Mouse (Mus musculus): ENCODE results near the gene Bms1. TPM values are rescaled to one million over a fixed set of nuclear protein-coding genes. Genes with fewer than 3 reads are reported as not detected.
A peak's percentile ranks its signal among the peaks of the same experiment; 100 is the strongest.

Gene Bms1
- total and polyA plus RNA-seq, 3 experiments: 1.4 to 26.2 (median 25.6) TPM

DNA sequence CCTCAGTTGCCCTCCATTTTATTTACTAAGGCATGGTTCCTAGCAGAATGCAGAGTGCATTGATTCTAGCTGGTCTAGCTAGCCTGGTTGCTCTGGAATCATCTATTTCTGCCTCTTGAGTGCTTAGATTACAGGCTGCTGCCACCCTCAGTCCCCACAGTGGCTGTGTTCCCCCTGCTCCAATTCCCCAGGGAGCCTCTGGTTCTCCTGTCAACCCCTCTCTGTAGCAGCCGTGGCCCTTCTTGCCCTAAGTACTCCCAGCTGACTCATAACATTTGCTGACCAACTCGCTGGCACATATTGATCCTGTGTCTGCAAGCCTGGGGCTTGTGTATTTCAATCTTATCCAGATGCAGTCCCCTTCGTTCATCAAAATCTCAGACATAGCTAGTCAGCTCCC is 53.1 kb downstream of the Bms1 start:
- DNase-seq: peak; percentile 17

DNA sequence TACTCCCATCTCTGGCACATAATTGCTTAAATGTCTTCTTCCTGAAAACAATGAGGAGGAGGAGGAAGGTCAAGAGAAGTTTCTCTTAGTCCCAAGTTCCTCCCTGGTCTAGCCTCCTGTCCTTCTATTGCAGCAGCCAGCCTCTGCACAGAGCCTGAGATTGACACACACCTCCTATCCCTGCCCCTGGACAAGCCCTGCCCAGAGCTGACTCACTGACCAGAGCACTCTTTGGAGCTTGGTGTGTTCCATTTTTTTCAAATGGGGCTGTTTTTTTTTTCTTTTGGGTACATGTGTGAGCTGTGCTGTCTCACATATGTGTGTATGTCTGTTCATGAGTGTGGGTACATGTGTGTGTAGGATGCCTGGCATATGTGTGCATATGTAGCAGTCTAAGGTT is 53.5 kb downstream of the Bms1 start:
- DNase-seq: no peak

DNA sequence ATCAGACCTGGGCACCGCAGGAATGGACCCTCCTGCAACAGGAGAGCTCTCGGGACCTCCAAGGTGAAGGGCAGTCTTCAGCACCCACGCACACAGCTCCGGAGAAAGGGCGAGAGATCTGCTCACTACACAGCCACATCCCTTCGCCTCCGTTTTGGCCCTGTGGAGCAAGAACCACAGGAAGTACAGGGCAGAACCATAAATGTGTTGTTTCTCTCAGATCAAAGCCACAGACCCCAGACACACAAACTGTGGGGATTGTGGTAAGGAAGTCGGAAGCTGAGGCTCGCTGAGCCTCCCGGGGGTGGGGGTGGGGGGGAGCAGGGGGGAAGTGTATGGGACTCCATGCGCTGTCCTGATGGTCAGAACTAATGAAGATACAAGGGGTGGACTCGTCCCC is 68.9 kb downstream of the Bms1 start:
- DNase-seq: no peak

GRCm38 (mm10) chr6:118348186-118348585 is 71.1 kb downstream of the Bms1 start:
- no peak for DNase-seq

DNA sequence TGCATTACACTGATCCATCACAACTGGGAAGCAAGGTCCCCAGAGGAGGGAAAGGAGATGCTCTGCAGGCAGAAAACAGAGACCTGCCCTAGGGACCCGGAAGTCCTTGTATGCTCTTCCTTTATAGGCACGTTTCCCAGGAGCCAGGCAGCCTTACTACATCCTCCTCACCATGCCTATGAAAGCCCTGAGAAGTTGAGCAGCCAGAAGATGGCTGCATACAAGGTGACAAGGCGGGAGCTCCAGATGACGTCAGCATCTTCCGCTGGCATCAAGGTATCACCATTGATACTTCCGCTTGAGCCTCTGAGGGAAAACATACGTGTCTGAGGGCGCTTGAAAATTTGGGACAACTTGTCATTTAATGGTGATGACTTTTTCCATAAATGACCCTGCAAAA is 72.0 kb downstream of the Bms1 start:
- DNase-seq: no peak

DNA sequence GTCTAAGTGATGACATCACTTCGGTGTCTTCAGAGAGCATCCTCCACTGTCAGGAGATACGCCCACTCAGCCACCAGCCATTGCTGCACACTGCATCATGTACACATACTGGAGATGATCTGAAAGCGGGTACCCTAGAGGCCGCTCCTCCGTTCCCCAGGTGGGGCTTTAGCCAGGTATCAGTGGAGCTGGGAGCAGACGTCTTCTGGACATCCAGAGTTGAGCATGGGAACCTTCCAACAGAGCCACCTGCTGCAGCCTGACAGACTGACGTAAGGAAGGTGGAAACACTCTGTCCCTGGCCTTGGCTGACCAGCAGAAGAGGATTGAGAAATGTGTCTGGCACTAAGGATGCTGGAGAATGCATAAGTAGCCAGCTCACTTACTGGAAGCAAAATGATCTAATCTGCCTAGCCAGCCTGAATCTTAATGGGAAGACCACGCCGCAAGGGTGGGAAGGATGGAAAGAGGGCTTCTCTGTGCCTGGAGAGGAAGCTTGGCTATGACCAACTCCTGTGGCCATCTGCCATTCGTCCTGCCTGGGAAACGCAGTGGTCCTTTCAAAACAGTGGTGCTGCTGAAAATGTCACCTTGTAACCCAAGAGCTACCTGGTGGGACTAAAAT is 77.3 kb downstream of the Bms1 start:
- no peak for DNase-seq

DNA sequence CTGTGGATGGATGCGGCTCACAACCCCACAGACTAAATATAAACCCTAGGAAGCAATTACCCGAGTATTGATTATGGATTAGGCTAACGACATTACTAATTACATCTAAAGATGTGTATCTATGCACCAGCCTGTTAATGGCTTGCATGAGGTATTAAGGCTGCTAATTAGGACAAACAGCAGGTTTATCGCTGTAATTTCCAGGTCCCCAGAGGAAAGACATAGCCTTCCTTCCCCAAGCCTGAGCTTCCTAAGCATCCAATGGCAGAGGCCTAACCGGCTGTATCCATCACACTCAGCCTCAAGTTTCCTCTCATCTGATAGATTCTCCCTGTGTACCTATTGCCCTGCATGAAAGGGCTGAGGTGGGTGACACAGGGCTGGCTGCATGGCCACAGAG is 81.6 kb downstream of the Bms1 start:
- no peak for DNase-seq

GRCm38 (mm10) chr6:118336541-118337480 is 82.5 kb downstream of the Bms1 start:
- DNase-seq: no peak

DNA sequence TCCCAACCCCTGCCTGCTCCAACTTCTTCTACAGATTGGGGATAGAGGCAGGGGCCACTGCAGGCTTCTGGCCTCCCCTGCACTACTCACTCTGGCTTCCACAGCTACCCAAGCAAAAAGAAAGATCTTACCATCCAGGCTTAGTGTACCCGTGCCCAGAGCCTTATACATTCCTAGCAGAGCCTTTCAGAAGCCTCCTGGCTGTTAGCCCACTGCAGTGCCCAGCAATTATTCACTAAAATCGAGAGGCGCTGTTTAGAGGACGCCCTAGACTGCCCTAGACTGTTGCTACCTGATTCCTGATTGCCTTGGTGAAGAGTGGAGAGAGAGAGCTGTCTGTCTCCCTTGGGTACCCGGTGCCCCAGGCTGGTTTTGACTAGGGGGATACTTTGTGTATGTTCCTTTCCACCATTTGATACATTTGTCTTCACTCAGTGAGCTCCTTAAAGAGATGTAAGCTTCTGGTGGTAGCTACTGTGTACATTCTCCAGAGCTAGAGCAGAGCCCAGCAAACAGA is 83.3 kb downstream of the Bms1 start:
- DNase-seq: no peak

GRCm38 (mm10) chr6:118333861-118334260 is 85.4 kb downstream of the Bms1 start:
- DNase-seq: no peak

Small RNA genes lying within 50 kb of the gene (microRNA-seq; reads per million reads assigned to microRNA genes)
- 0 reads per million in 2 experiments for gene Gm25953

Other genes with a start within 250 kb of the Bms1 start
- gene Ret, start 221.8 kb downstream of the Bms1 start, total RNA-seq (2021): 1 to 10 TPM; 2.3 to 4.0 TPM
- gene Ret, start 221.8 kb downstream of the Bms1 start, polyA plus RNA-seq (2012; rRNA removed): 1.8 and 2.3 TPM in 2 replicates
- 1 to 10 TPM; 2.9 to 3.5 TPM for gene Zfp248, start 36.1 kb upstream of the Bms1 start, total RNA-seq (2021)
- gene Zfp248, start 36.1 kb upstream of the Bms1 start, polyA plus RNA-seq (2012; rRNA removed): 0.35 and 0.46 TPM in 2 replicates
- gene Zfp9, start 59.8 kb upstream of the Bms1 start, total RNA-seq (2021): 1 to 10 TPM; 3.9 to 5.8 TPM
- 0.57 and 0.92 TPM in 2 replicates for gene Zfp9, start 59.8 kb upstream of the Bms1 start, polyA plus RNA-seq (2012; rRNA removed)
- gene Ankrd26, start 142.8 kb upstream of the Bms1 start, total RNA-seq (2021): 1 to 10 TPM; 2.6 to 4.5 TPM
- 0.22 TPM in 2 replicates for gene Ankrd26, start 142.8 kb upstream of the Bms1 start, polyA plus RNA-seq (2012; rRNA removed)

Data from adrenal gland, adult 2 months (tissue).